ENCODE assay signal across 8 mouse cellular contexts in the genomic region with DNA sequence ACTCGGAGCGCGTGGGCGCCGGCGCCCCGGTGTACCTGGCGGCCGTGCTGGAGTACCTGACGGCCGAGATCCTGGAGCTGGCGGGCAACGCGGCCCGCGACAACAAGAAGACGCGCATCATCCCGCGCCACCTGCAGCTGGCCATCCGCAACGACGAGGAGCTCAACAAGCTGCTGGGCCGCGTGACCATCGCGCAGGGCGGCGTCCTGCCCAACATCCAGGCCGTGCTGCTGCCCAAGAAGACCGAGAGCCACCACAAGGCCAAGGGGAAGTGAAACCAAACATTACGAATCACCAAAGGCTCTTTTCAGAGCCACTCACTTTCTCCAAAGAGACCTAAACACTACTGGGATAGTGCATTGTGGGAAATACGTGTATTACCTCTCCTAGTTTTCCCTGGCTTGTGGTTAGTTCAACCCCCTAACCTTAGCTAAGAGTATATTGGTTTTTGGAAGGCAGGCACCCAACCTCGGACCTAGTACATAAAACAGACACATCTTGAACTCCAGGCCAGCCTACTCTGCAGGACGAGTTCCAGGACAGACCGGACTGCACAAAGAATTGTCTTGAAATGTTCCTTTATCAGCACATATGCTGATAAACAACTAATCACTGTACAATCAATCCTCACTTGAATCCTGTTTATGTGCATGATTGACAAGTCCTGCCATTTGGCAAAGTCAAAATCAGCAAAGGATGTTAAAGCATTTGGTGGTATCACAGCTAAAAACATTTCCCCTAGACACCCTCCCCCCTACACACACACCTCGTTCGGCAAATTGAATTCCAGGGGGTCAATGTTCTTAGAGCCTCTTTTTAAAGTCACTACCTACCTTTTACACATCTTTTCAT. TPM values are rescaled to one million over a fixed set of nuclear protein-coding genes. Genes with fewer than 3 reads are reported as not detected.
DNase-seq lines count a peak whose midpoint lies in the region; ATAC-seq and TF ChIP-seq lines count a peak whose summit lies in the region.
"Not testable (repeated sequence)": the region's sequence is repeated elsewhere in the genome, so short reads cannot be mapped to it uniquely, and the experiment has no call there.

No protein-coding gene starts in this region.

- H3K4me1 ChIP-seq in brown adipose tissue, adult 24 weeks (ENCODE audit: control insufficient read depth, insufficient read depth, insufficient read length, low read length): not testable (repeated sequence)
- peaks cover 45% of the 10 kb centered on the region for H3K4me1 ChIP-seq in forebrain, embryonic 10.5 days
- H3K4me1 ChIP-seq in heart, embryonic 16.5 days (ENCODE audit: control insufficient read depth, insufficient read depth, low read length): peaks cover 21% of the 10 kb centered on the region
- H3K4me1 ChIP-seq in kidney, embryonic 15.5 days: peaks cover 37% of the 10 kb centered on the region
- peaks cover 18% of the 10 kb centered on the region for H3K4me1 ChIP-seq in liver, postnatal 0 days (ENCODE audit: insufficient read depth)
- H3K4me1 ChIP-seq in stomach, embryonic 16.5 days (ENCODE audit: control insufficient read depth, insufficient read depth, low read length): peaks cover 21% of the 10 kb centered on the region

- peak overlapping the region; percentile 60 for H3K9ac ChIP-seq in heart, embryonic 16.5 days (ENCODE audit: low read length)
- peak overlapping the region; percentile 65 for H3K9ac ChIP-seq in kidney, embryonic 15.5 days
- peak overlapping the region; percentile 56 for H3K9ac ChIP-seq in liver, postnatal 0 days (replicated peaks)
- H3K9ac ChIP-seq in stomach, embryonic 16.5 days (ENCODE audit: low read length): peak overlapping the region; percentile 79

- TF ChIP-seq CTCF in liver, postnatal 0 days (IDR thresholded peaks at IDR 0.05; ENCODE audit: low read depth): not testable (repeated sequence)

- peak; percentile 2 for ATAC-seq in CD4-positive, CD25-positive, alpha-beta regulatory T cell, adult 4 months
- peak; percentile 10; the same call in 1 of the 2 replicates for ATAC-seq in heart, embryonic 16.5 days (replicated peaks; ENCODE audit: extremely low read depth, insufficient read depth, low FRiP score)
- ATAC-seq in kidney, embryonic 15.5 days (replicated peaks; ENCODE audit: low FRiP score): 0 out of 2 replicates have a peak, but pooled peaks have one; percentile 0
- ATAC-seq in liver, postnatal 0 days: peak; percentile 21
- peak; percentile 54 for ATAC-seq in monocyte, adult 5-6 weeks (replicated peaks; ENCODE audit: insufficient number of reproducible peaks, low FRiP score, low TSS enrichment, poor library complexity, severe bottlenecking)
- not testable (repeated sequence) for ATAC-seq in stomach, embryonic 16.5 days (ENCODE audit: insufficient read depth, low FRiP score)

- TF ChIP-seq EP300 in liver, postnatal 0 days (IDR thresholded peaks at IDR 0.05; ENCODE audit: low read depth): peak; percentile 0; the same call in 1 of the 2 replicates

- H3K27me3 ChIP-seq in forebrain, embryonic 10.5 days (ENCODE audit: poor library complexity, severe bottlenecking); heart, embryonic 16.5 days (ENCODE audit: control insufficient read depth, insufficient read depth, low read length); kidney, embryonic 15.5 days; liver, postnatal 0 days (ENCODE audit: insufficient read depth, low read length); stomach, embryonic 16.5 days (ENCODE audit: control insufficient read depth, insufficient read depth, low read length): not testable (repeated sequence)

- not testable (repeated sequence) for H3K36me3 ChIP-seq in forebrain, embryonic 10.5 days (replicated peaks); heart, embryonic 16.5 days (ENCODE audit: control insufficient read depth, insufficient read depth); kidney, embryonic 15.5 days; liver, postnatal 0 days (replicated peaks; ENCODE audit: insufficient read depth, low read length); stomach, embryonic 16.5 days (ENCODE audit: control insufficient read depth, insufficient read depth, low read length)

- H3K4me3 ChIP-seq in brown adipose tissue, adult 24 weeks (ENCODE audit: insufficient read depth, low read depth, low read length): peak overlapping the region; percentile 70
- H3K4me3 ChIP-seq in forebrain, embryonic 10.5 days: peak overlapping the region; percentile 55
- peak overlapping the region; percentile 51 for H3K4me3 ChIP-seq in heart, embryonic 16.5 days (ENCODE audit: low read length)
- H3K4me3 ChIP-seq in kidney, embryonic 15.5 days (replicated peaks): peak overlapping the region; percentile 49
- peak overlapping the region; percentile 45 for H3K4me3 ChIP-seq in liver, postnatal 0 days (ENCODE audit: low read depth, low read length)
- H3K4me3 ChIP-seq in stomach, embryonic 16.5 days (replicated peaks; ENCODE audit: low read length): peak overlapping the region; percentile 57

- DNase-seq in forebrain, embryonic 10.5 days (ENCODE audit: extremely low spot score, low spot score): peak; percentile 63
- peak; percentile 46 for DNase-seq in liver, postnatal 0 days

- peak overlapping the region; percentile 11; the same call in 1 of the 2 replicates for H3K27ac ChIP-seq in brown adipose tissue, adult 24 weeks (replicated peaks; ENCODE audit: low read depth, low read length)
- peak overlapping the region; percentile 95 for H3K27ac ChIP-seq in forebrain, embryonic 10.5 days
- H3K27ac ChIP-seq in heart, embryonic 16.5 days (ENCODE audit: low read length): peak overlapping the region; percentile 86
- peak overlapping the region; percentile 98 for H3K27ac ChIP-seq in kidney, embryonic 15.5 days
- H3K27ac ChIP-seq in liver, postnatal 0 days (ENCODE audit: low read depth): peak overlapping the region; percentile 88
- peak overlapping the region; percentile 97 for H3K27ac ChIP-seq in stomach, embryonic 16.5 days (ENCODE audit: low read length)

- peak overlapping the region; percentile 91 for H3K4me2 ChIP-seq in heart, embryonic 16.5 days (ENCODE audit: low read depth, low read length)
- peak overlapping the region; percentile 79 for H3K4me2 ChIP-seq in kidney, embryonic 15.5 days
- H3K4me2 ChIP-seq in liver, postnatal 0 days (ENCODE audit: low read depth, low read length): peak overlapping the region; percentile 68
- H3K4me2 ChIP-seq in stomach, embryonic 16.5 days (ENCODE audit: low read depth, low read length): peak overlapping the region; percentile 83

- H3K9me3 ChIP-seq in forebrain, embryonic 10.5 days; heart, embryonic 16.5 days (replicated peaks; ENCODE audit: control insufficient read depth, low read length); kidney, embryonic 15.5 days (replicated peaks); liver, postnatal 0 days (ENCODE audit: low read length); stomach, embryonic 16.5 days (replicated peaks; ENCODE audit: control insufficient read depth, low read length): not testable (repeated sequence)

- WGBS in forebrain, embryonic 10.5 days: 0% methylated on average over 13 of the region's 38 CpGs
- 0% methylated on average over 10 of the region's 38 CpGs for WGBS in heart, embryonic 16.5 days
- 0% methylated on average over 15 of the region's 38 CpGs for WGBS in kidney, embryonic 15.5 days
- 0% methylated on average over 9 of the region's 38 CpGs for WGBS in liver, postnatal 0 days (ENCODE audit: insufficient replicate concordance)
- WGBS in stomach, embryonic 16.5 days: 0% methylated on average over 9 of the region's 38 CpGs

RNA-seq across cellular contexts. Expression of a gene that starts 0.5 kb away (rescaled TPM):
- polyA plus RNA-seq in CD4-positive, CD25-positive, alpha-beta regulatory T cell, adult 4 months (2017; shearing (Covaris generic)): 10 to 100 TPM in 1 of 2 experiments, not detected in 1; 41.5 TPM
- not detected in 2 replicates for polyA plus RNA-seq in brown adipose tissue, adult 24 weeks (2012; ENCODE audit: insufficient read depth, insufficient read length, missing spikeins)
- 11.9 and 12.0 TPM in 2 replicates for polyA plus RNA-seq in forebrain, embryonic 10.5 days (2016; fragmentation: Nextera tagmentation; extraction: Ambion mirVana)
- polyA plus RNA-seq in heart, embryonic 16.5 days (2015; fragmentation: Nextera tagmentation; extraction: Ambion mirVana): 4.3 and 8.1 TPM in 2 replicates
- 29.5 and 35.5 TPM in 2 replicates for polyA plus RNA-seq in kidney, embryonic 15.5 days (2015; fragmentation: Nextera tagmentation; extraction: Ambion mirVana)
- 16.4 and 20.2 TPM in 2 replicates for polyA plus RNA-seq in liver, postnatal 0 days (2015; fragmentation: Nextera tagmentation; extraction: Ambion mirVana)
- total RNA-seq in monocyte, adult 5-6 weeks (2017): 159 to 372 TPM (median 273 TPM) in 3 replicates
- 7.3 and 11.8 TPM in 2 replicates for polyA plus RNA-seq in stomach, embryonic 16.5 days (2015; fragmentation: Nextera tagmentation; extraction: Ambion mirVana)

RNA-seq across cellular contexts. Expression of a gene that starts 0.7 kb away (rescaled TPM):
- 1 to 10 TPM; 2.1 to 2.5 TPM for polyA plus RNA-seq in CD4-positive, CD25-positive, alpha-beta regulatory T cell, adult 4 months (2017; shearing (Covaris generic))
- not detected in 2 replicates for polyA plus RNA-seq in brown adipose tissue, adult 24 weeks (2012; ENCODE audit: insufficient read depth, insufficient read length, missing spikeins)
- polyA plus RNA-seq in forebrain, embryonic 10.5 days (2016; fragmentation: Nextera tagmentation; extraction: Ambion mirVana): 9.4 and 11.1 TPM in 2 replicates
- polyA plus RNA-seq in heart, embryonic 16.5 days (2015; fragmentation: Nextera tagmentation; extraction: Ambion mirVana): 4.8 and 6.2 TPM in 2 replicates
- polyA plus RNA-seq in kidney, embryonic 15.5 days (2015; fragmentation: Nextera tagmentation; extraction: Ambion mirVana): 14.2 and 15.6 TPM in 2 replicates
- 7.1 and 8.7 TPM in 2 replicates for polyA plus RNA-seq in liver, postnatal 0 days (2015; fragmentation: Nextera tagmentation; extraction: Ambion mirVana)
- 7.2 to 20.1 TPM (median 13.0 TPM) in 3 replicates for total RNA-seq in monocyte, adult 5-6 weeks (2017)
- polyA plus RNA-seq in stomach, embryonic 16.5 days (2015; fragmentation: Nextera tagmentation; extraction: Ambion mirVana): 4.6 and 5.6 TPM in 2 replicates

RNA-seq across cellular contexts. Expression of a gene that starts 0.8 kb away (rescaled TPM):
- not detected for polyA plus RNA-seq in CD4-positive, CD25-positive, alpha-beta regulatory T cell, adult 4 months (2017; shearing (Covaris generic))
- not detected in 2 replicates for polyA plus RNA-seq in brown adipose tissue, adult 24 weeks (2012; ENCODE audit: insufficient read depth, insufficient read length, missing spikeins)
- polyA plus RNA-seq in forebrain, embryonic 10.5 days (2016; fragmentation: Nextera tagmentation; extraction: Ambion mirVana): 1.5 and 2.0 TPM in 2 replicates
- 0.86 and 1.7 TPM in 2 replicates for polyA plus RNA-seq in heart, embryonic 16.5 days (2015; fragmentation: Nextera tagmentation; extraction: Ambion mirVana)
- 1.6 and 4.5 TPM in 2 replicates for polyA plus RNA-seq in kidney, embryonic 15.5 days (2015; fragmentation: Nextera tagmentation; extraction: Ambion mirVana)
- 0.51 and 1.9 TPM in 2 replicates for polyA plus RNA-seq in liver, postnatal 0 days (2015; fragmentation: Nextera tagmentation; extraction: Ambion mirVana)
- total RNA-seq in monocyte, adult 5-6 weeks (2017): 7.1 to 7.9 TPM in 2 of 3 replicates, not detected in the other
- polyA plus RNA-seq in stomach, embryonic 16.5 days (2015; fragmentation: Nextera tagmentation; extraction: Ambion mirVana): 1.5 and 3.8 TPM in 2 replicates

RNA-seq across cellular contexts. Expression of a gene that starts 5.1 kb away (rescaled TPM):
- 1 to 10 TPM; 1.8 to 2.5 TPM for polyA plus RNA-seq in CD4-positive, CD25-positive, alpha-beta regulatory T cell, adult 4 months (2017; shearing (Covaris generic))
- not detected in 2 replicates for polyA plus RNA-seq in brown adipose tissue, adult 24 weeks (2012; ENCODE audit: insufficient read depth, insufficient read length, missing spikeins)
- polyA plus RNA-seq in forebrain, embryonic 10.5 days (2016; fragmentation: Nextera tagmentation; extraction: Ambion mirVana): 5.3 and 5.6 TPM in 2 replicates
- 1.8 and 2.4 TPM in 2 replicates for polyA plus RNA-seq in heart, embryonic 16.5 days (2015; fragmentation: Nextera tagmentation; extraction: Ambion mirVana)
- polyA plus RNA-seq in kidney, embryonic 15.5 days (2015; fragmentation: Nextera tagmentation; extraction: Ambion mirVana): 4.6 and 5.2 TPM in 2 replicates
- polyA plus RNA-seq in liver, postnatal 0 days (2015; fragmentation: Nextera tagmentation; extraction: Ambion mirVana): 1.6 and 2.3 TPM in 2 replicates
- total RNA-seq in monocyte, adult 5-6 weeks (2017): 4.9 to 12.8 TPM (median 8.3 TPM) in 3 replicates
- 1.9 and 2.5 TPM in 2 replicates for polyA plus RNA-seq in stomach, embryonic 16.5 days (2015; fragmentation: Nextera tagmentation; extraction: Ambion mirVana)

RNA-seq across cellular contexts. Expression of a gene that starts 18.1 kb away (rescaled TPM):
- polyA plus RNA-seq in CD4-positive, CD25-positive, alpha-beta regulatory T cell, adult 4 months (2017; shearing (Covaris generic)): not detected
- not detected in 2 replicates for polyA plus RNA-seq in brown adipose tissue, adult 24 weeks (2012; ENCODE audit: insufficient read depth, insufficient read length, missing spikeins)
- 0.97 and 1.8 TPM in 2 replicates for polyA plus RNA-seq in forebrain, embryonic 10.5 days (2016; fragmentation: Nextera tagmentation; extraction: Ambion mirVana)
- polyA plus RNA-seq in heart, embryonic 16.5 days (2015; fragmentation: Nextera tagmentation; extraction: Ambion mirVana): 0.51 and 0.67 TPM in 2 replicates
- polyA plus RNA-seq in kidney, embryonic 15.5 days (2015; fragmentation: Nextera tagmentation; extraction: Ambion mirVana): 0.91 and 1.9 TPM in 2 replicates
- 0.19 and 0.32 TPM in 2 replicates for polyA plus RNA-seq in liver, postnatal 0 days (2015; fragmentation: Nextera tagmentation; extraction: Ambion mirVana)
- total RNA-seq in monocyte, adult 5-6 weeks (2017): 8.3 to 34.5 TPM (median 21.9 TPM) in 3 replicates
- polyA plus RNA-seq in stomach, embryonic 16.5 days (2015; fragmentation: Nextera tagmentation; extraction: Ambion mirVana): 1.7 and 2.3 TPM in 2 replicates

Comparison
In these comparisons a context has a peak if more than half of its experiments do, and no peak if none do; other contexts are left out.
1. H3K27ac ChIP-seq: peak in every context shown above with its lines; median percentile 98 in kidney, embryonic 15.5 days; 97 in stomach, embryonic 16.5 days; 95 in forebrain, embryonic 10.5 days; 88 in liver, postnatal 0 days; 86 in heart, embryonic 16.5 days; 11 in brown adipose tissue, adult 24 weeks.